Mouse (Mus musculus) embryonic facial prominence, embryonic 14.5 days (tissue): Measurements from ENCODE around the gene Gm11034. TPM values are rescaled to one million over a fixed set of nuclear protein-coding genes. Genes with fewer than 3 reads are reported as not detected.

Experiments
- ATAC-seq: fragments of 200-750 bp; cut with Nextera tagmentation; 2 replicates; pipeline ENCODE4 v1.8.0; 2017; ENCODE audit warnings: low read depth, moderate number of reproducible peaks, moderate TSS enrichment
- DNase-seq: peaks from one replicate; pipeline ENCODE4 v3.0.0-alpha.2; 2015; ENCODE audit warnings: low spot score
- H3K27ac ChIP-seq: fragments of 300-500 bp; sonication (generic); replicated peaks from 2 replicates; pipeline ENCODE4 v1.5.1; 2014; ENCODE audit warnings: low read depth, mild to moderate bottlenecking, low read length, moderate library complexity
- H3K27me3 ChIP-seq: fragments of 300-500 bp; sonication (generic); replicated peaks from 2 replicates; pipeline ENCODE4 v1.6.1; 2014; ENCODE audit warnings: low read length; ENCODE audit not compliant: control insufficient read depth, insufficient read depth
- H3K36me3 ChIP-seq: fragments of 300-500 bp; sonication (generic); 2 replicates; pipeline ENCODE4 v1.6.1; 2014; ENCODE audit warnings: low read length, mixed read lengths; ENCODE audit not compliant: control insufficient read depth, insufficient read depth
- H3K4me1 ChIP-seq: fragments of 300-500 bp; sonication (generic); 2 replicates; pipeline ENCODE4 v1.6.1; 2014; ENCODE audit warnings: antibody characterized with exemption, low read length; ENCODE audit not compliant: control insufficient read depth, insufficient read depth
- H3K4me2 ChIP-seq: fragments of 300-500 bp; sonication (generic); 2 replicates; pipeline ENCODE4 v1.6.1; 2014; ENCODE audit warnings: low read depth, mild to moderate bottlenecking, low read length, moderate library complexity, mixed read lengths
- H3K4me3 ChIP-seq: fragments of 300-500 bp; sonication (generic); 2 replicates; pipeline ENCODE4 v1.5.1; 2014; ENCODE audit warnings: low read depth, mild to moderate bottlenecking, low read length
- H3K9ac ChIP-seq: fragments of 300-500 bp; sonication (generic); 2 replicates; pipeline ENCODE4 v1.6.1; 2014; ENCODE audit warnings: low read depth, mild to moderate bottlenecking, low read length, moderate library complexity, mixed read lengths
- H3K9me3 ChIP-seq: fragments of 300-500 bp; sonication (generic); 2 replicates; pipeline ENCODE4 v1.6.1; 2016; ENCODE audit warnings: low read length; ENCODE audit not compliant: control insufficient read depth
- WGBS: fragments of 180-500 bp; shearing (Covaris S2); extraction: QIAGEN DNeasy Blood & Tissue Kit; methylation state at CpG from one replicate; pipeline ENCODE4 v1.1.7; 2014; 5-methylcytosine and 5-hydroxymethylcytosine counted together
- polyA plus RNA-seq: library from polyadenylated mRNA; unstranded; fragments of >200 nt; fragmentation: Nextera tagmentation; extraction: Ambion mirVana; gene quantifications from 2 replicates; pipeline ENCODE4 v1.2.1, GENCODE M21; 2014

The Gm11034 gene
- polyA plus RNA-seq, 1 experiment from 2014 or later, result not detected

GRCm38 (mm10) chr8:72218781-72219540, 5.5 kb upstream of the Gm11034 start:
- Histone ChIP-seq H3K4me2 (peak overlapping the region; percentile 85), H3K27me3 (no peaks in the 10 kb centered on the region), H3K27ac (0 out of 2 replicates have a peak overlapping the region, but pooled peaks have one; percentile 39), H3K36me3 (peaks cover 27% of the 10 kb centered on the region), H3K9ac (no peak overlapping the region), H3K4me3 (peak overlapping the region; percentile 77), H3K4me1 (peaks cover 8% of the 10 kb centered on the region), H3K9me3 (no peaks in the 10 kb centered on the region)
- DNase-seq (no peak), ATAC-seq (no peak)
- whole genome bisulfite sequencing, result 80% methylated on average over 9 of the region's 10 CpGs

DNA sequence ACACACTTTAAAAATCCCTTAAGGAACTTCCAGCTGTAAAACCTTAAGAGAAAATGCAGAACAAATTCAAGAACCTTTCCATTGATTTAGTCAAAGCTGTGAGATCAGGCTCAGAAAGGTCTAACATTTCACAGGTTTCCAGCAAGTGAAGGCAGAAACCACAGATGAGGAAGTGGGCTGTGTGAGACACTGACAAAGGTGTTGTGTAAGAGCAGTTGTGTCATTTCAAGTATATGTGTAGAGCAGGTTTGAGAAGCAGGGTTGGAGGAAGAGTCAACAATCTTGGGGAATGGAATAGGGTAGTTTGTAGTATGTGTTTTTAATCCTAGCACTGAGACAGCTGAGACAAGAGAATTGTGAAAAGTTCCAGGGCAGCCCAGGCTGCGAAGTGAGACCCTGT, 2.4 kb upstream of the Gm11034 start:
- no peak overlapping the region for H3K4me2 ChIP-seq
- H3K27me3 ChIP-seq, result no peaks in the 10 kb centered on the region
- 47% methylated on average over 1 of the region's 1 CpGs for WGBS
- DNase-seq (no peak), ATAC-seq (no peak)
- no peak overlapping the region for H3K9ac ChIP-seq
- no peaks in the 10 kb centered on the region for H3K9me3 ChIP-seq
- H3K4me1 ChIP-seq, result peaks cover 8% of the 10 kb centered on the region
- H3K4me3 ChIP-seq, result no peak overlapping the region
- H3K27ac ChIP-seq, result no peak overlapping the region
- H3K36me3 ChIP-seq, result no peaks in the 10 kb centered on the region

DNA sequence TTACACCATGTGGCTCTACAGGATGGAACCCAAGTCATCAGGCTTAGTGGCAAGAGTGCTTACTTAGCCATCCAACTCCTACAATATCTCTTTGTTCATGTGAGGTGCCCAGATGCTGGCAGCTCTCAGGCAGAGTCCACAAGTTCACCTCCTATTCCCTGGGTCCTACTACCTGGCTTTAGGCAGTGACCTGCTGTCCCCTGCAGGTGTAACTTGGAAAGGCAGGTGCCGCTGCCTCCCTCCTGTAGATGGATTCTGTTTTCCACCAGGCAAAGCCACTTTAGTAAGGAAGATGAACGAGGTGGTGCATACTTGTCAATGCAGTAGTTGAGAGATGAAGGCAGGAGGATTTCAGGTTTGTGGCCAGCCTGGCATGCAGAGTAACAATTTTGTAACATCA, 1.6 kb upstream of the Gm11034 start:
- Histone ChIP-seq H3K9me3 (no peaks in the 10 kb centered on the region), H3K9ac (no peak overlapping the region), H3K27ac (no peak overlapping the region), H3K36me3 (no peaks in the 10 kb centered on the region), H3K4me2 (no peak overlapping the region), H3K4me1 (no peaks in the 10 kb centered on the region), H3K27me3 (no peaks in the 10 kb centered on the region), H3K4me3 (no peak overlapping the region)
- 41% methylated on average over 2 of the region's 2 CpGs for WGBS
- no peak for DNase-seq
- no peak for ATAC-seq

GRCm38 (mm10) chr8:72212751-72213150, 685 bp downstream of the Gm11034 start, which contains the start of gene Cib3:
Gene Cib3, minus strand, starts transcription at chr8:72212837.
- Histone ChIP-seq H3K4me2 (no peak within 1 kb of the TSS), H3K27ac (no peak within 1 kb of the TSS), H3K9me3 (no peaks in the 10 kb centered on the region), H3K27me3 (no peaks in the 10 kb centered on the region), H3K9ac (no peak within 1 kb of the TSS), H3K4me3 (no peak within 1 kb of the TSS), H3K36me3 (no peaks in the 10 kb centered on the region), H3K4me1 (no peaks in the 10 kb centered on the region)
- DNase-seq (no peak), ATAC-seq (no peak)
- 58% methylated on average over 4 of the region's 4 CpGs for WGBS

GRCm38 (mm10) chr8:72211846-72212245, 1.6 kb downstream of the Gm11034 start:
- no peaks in the 10 kb centered on the region for H3K36me3 ChIP-seq

GRCm38 (mm10) chr8:72210710-72211109, 2.7 kb downstream of the Gm11034 start:
- ATAC-seq, result no peak
- WGBS, result 63% methylated on average over 2 of the region's 2 CpGs

More at GRCm38 (mm10) chr8:72211846-72212245, 1.6 kb downstream of the Gm11034 start:
- DNase-seq, result no peak
- Histone ChIP-seq H3K9ac (no peak overlapping the region), H3K27ac (no peak overlapping the region), H3K9me3 (no peaks in the 10 kb centered on the region), H3K4me2 (no peak overlapping the region), H3K4me3 (no peak overlapping the region), H3K27me3 (no peaks in the 10 kb centered on the region), H3K4me1 (no peaks in the 10 kb centered on the region)
- ATAC-seq, result no peak
- WGBS, result 86% methylated on average over 1 of the region's 1 CpGs

GRCm38 (mm10) chr8:72210222-72210621, 3.2 kb downstream of the Gm11034 start:
- no peaks in the 10 kb centered on the region for H3K4me1 ChIP-seq
- ATAC-seq, result no peak
- WGBS, result 70% methylated on average over 4 of the region's 4 CpGs
- H3K36me3 ChIP-seq, result no peaks in the 10 kb centered on the region
- H3K27me3 ChIP-seq, result no peaks in the 10 kb centered on the region
- H3K27ac ChIP-seq, result no peak overlapping the region
- no peak overlapping the region for H3K4me3 ChIP-seq
- no peak overlapping the region for H3K9ac ChIP-seq
- no peak for DNase-seq
- H3K4me2 ChIP-seq, result no peak overlapping the region
- H3K9me3 ChIP-seq, result no peaks in the 10 kb centered on the region

More at GRCm38 (mm10) chr8:72210710-72211109, 2.7 kb downstream of the Gm11034 start:
- Histone ChIP-seq H3K4me1 (no peaks in the 10 kb centered on the region), H3K4me3 (no peak overlapping the region), H3K27me3 (no peaks in the 10 kb centered on the region), H3K9me3 (no peaks in the 10 kb centered on the region), H3K36me3 (no peaks in the 10 kb centered on the region), H3K4me2 (no peak overlapping the region), H3K27ac (no peak overlapping the region), H3K9ac (no peak overlapping the region)
- no peak for DNase-seq

- H3K4me3 ChIP-seq, result no peak overlapping the region
- no peaks in the 10 kb centered on the region for H3K4me1 ChIP-seq
- no peaks in the 10 kb centered on the region for H3K36me3 ChIP-seq
- no peak overlapping the region for H3K9ac ChIP-seq
- no peak overlapping the region for H3K27ac ChIP-seq
- WGBS, result 71% methylated on average over 1 of the region's 1 CpGs
- no peak overlapping the region for H3K4me2 ChIP-seq
- peaks cover 8% of the 10 kb centered on the region for H3K9me3 ChIP-seq
- DNase-seq, result no peak
- no peak for ATAC-seq
- no peaks in the 10 kb centered on the region for H3K27me3 ChIP-seq
Observed at GRCm38 (mm10) chr8:72208582-72208981, 4.9 kb downstream of the Gm11034 start.

DNA sequence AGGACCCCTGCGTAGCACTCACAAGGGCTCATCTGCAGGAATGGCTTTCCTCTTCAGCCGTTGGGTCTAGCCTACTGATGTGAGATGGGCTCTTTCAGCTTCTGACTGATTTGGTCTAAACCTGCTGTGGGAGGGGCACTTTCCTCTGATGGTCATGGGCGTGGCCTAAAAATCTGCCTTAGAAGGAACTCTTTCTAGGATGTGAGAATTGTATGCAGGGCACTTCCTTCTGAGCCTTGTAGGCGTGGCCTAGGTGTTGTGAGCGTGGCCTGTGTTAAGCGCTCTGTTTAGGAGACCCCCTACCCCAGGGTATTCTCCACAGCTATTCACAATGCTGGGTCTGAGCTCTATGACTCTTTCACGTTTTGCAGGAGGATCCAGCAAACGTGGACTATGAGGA, 15.4 kb downstream of the Gm11034 start:
- 60% methylated on average over 8 of the region's 8 CpGs for WGBS
- Histone ChIP-seq H3K4me1 (no peaks in the 10 kb centered on the region), H3K4me2 (no peak overlapping the region), H3K4me3 (no peak overlapping the region), H3K9ac (no peak overlapping the region), H3K36me3 (no peaks in the 10 kb centered on the region), H3K9me3 (peaks cover 17% of the 10 kb centered on the region), H3K27me3 (no peaks in the 10 kb centered on the region), H3K27ac (no peak overlapping the region)
- no peak for DNase-seq
- ATAC-seq, result no peak
